30 mouse cellular contexts compared by ENCODE assay signal in genomic region chr10:107844906-107845305, GRCm38 (mm10).
"Had no signal": no experiment of that assay in that cellular context is flagged by ENCODE, and none has a peak within 500 bp of the region (broad histone marks: within the 10 kb centered on the region; RNA-seq: fewer than 3 reads in every experiment).

No protein-coding gene starts in this region.

- H3K9me3 ChIP-seq: limb, embryonic 10.5 days; limb, embryonic 12.5 days; limb, embryonic 13.5 days; limb, embryonic 15.5 days; liver, embryonic 12.5 days; liver, embryonic 13.5 days; liver, embryonic 15.5 days; lung, embryonic 15.5 days; megakaryocyte, embryonic 14.5 days; midbrain, embryonic 10.5 days; midbrain, embryonic 12.5 days had no signal

- H3K27me3 ChIP-seq: limb, embryonic 12.5 days; limb, embryonic 13.5 days; limb, embryonic 15.5 days; liver, embryonic 12.5 days; liver, embryonic 13.5 days; liver, embryonic 15.5 days; lung, embryonic 15.5 days; megakaryocyte, embryonic 14.5 days; midbrain, embryonic 12.5 days; midbrain, embryonic 13.5 days had no signal

- H3K4me1 ChIP-seq: limb, embryonic 10.5 days; limb, embryonic 12.5 days; limb, embryonic 13.5 days; limb, embryonic 15.5 days; liver, embryonic 12.5 days; liver, embryonic 13.5 days; liver, embryonic 15.5 days; lung, embryonic 15.5 days; megakaryocyte, embryonic 14.5 days; midbrain, embryonic 10.5 days; midbrain, embryonic 12.5 days; midbrain, embryonic 13.5 days had no signal

- H3K27ac ChIP-seq: left cerebral cortex, adult 2 months; limb, embryonic 10.5 days; limb, embryonic 12.5 days; limb, embryonic 13.5 days; limb, embryonic 15.5 days; liver, embryonic 12.5 days; liver, embryonic 13.5 days; liver, embryonic 14.5 days; liver, embryonic 15.5 days; lung, embryonic 15.5 days; macrophage; midbrain, embryonic 10.5 days; midbrain, embryonic 12.5 days; midbrain, embryonic 13.5 days had no signal

- H3K4me2 ChIP-seq: limb, embryonic 12.5 days; limb, embryonic 13.5 days; limb, embryonic 15.5 days; liver, embryonic 11.5 days; liver, embryonic 12.5 days; liver, embryonic 13.5 days; liver, embryonic 15.5 days; lung, embryonic 14.5 days; lung, embryonic 15.5 days; midbrain, embryonic 12.5 days; midbrain, embryonic 13.5 days had no signal

- DNase-seq: left cerebral cortex, postnatal 4 days; liver; liver, embryonic 13.5 days; liver, postnatal 0 days; lung, adult 18-20 months; lung, adult 2 months; lung, embryonic 14.5 days; lung, postnatal 10 days; lung, postnatal 14 days; lung, postnatal 36 days; lung, postnatal 4 days; midbrain, embryonic 14.5 days had no signal

- H3K4me3 ChIP-seq: left cerebral cortex, adult 2 months; limb, embryonic 10.5 days; limb, embryonic 12.5 days; limb, embryonic 13.5 days; limb, embryonic 15.5 days; liver, embryonic 12.5 days; liver, embryonic 13.5 days; liver, embryonic 15.5 days; lung, embryonic 15.5 days; megakaryocyte, embryonic 14.5 days; midbrain, embryonic 10.5 days; midbrain, embryonic 12.5 days; midbrain, embryonic 13.5 days; myocyte had no signal

- H3K36me3 ChIP-seq: limb, embryonic 10.5 days; limb, embryonic 12.5 days; limb, embryonic 13.5 days; limb, embryonic 15.5 days; liver, embryonic 12.5 days; liver, embryonic 13.5 days; liver, embryonic 15.5 days; lung, embryonic 15.5 days; midbrain, embryonic 10.5 days; midbrain, embryonic 12.5 days; midbrain, embryonic 13.5 days had no signal

- H3K9ac ChIP-seq: limb, embryonic 12.5 days; limb, embryonic 13.5 days; limb, embryonic 15.5 days; liver, embryonic 12.5 days; liver, embryonic 13.5 days; liver, embryonic 14.5 days; liver, embryonic 15.5 days; liver, postnatal 0 days; lung, embryonic 14.5 days; lung, embryonic 15.5 days; midbrain, embryonic 12.5 days; midbrain, embryonic 13.5 days had no signal

- ATAC-seq: liver, embryonic 12.5 days; liver, postnatal 0 days; lung, postnatal 0 days; midbrain, embryonic 13.5 days; midbrain, embryonic 16.5 days had no signal
